Mouse (Mus musculus) embryonic facial prominence, embryonic 14.5 days (tissue): ENCODE measurements around the gene Prkch. TPM values are rescaled to one million over a fixed set of nuclear protein-coding genes. Genes with fewer than 3 reads are reported as not detected.

Experiments
- ATAC-seq: fragments of 200-750 bp; cut with Nextera tagmentation; 2 replicates; pipeline ENCODE4 v1.8.0; 2017; ENCODE audit warnings: low read depth, moderate number of reproducible peaks, moderate TSS enrichment
- DNase-seq: peaks from one replicate; pipeline ENCODE4 v3.0.0-alpha.2; 2015; ENCODE audit warnings: low spot score
- H3K27ac ChIP-seq: fragments of 300-500 bp; sonication (generic); replicated peaks from 2 replicates; pipeline ENCODE4 v1.5.1; 2014; ENCODE audit warnings: low read depth, mild to moderate bottlenecking, low read length, moderate library complexity
- H3K27me3 ChIP-seq: fragments of 300-500 bp; sonication (generic); replicated peaks from 2 replicates; pipeline ENCODE4 v1.6.1; 2014; ENCODE audit warnings: low read length; ENCODE audit not compliant: control insufficient read depth, insufficient read depth
- H3K36me3 ChIP-seq: fragments of 300-500 bp; sonication (generic); 2 replicates; pipeline ENCODE4 v1.6.1; 2014; ENCODE audit warnings: low read length, mixed read lengths; ENCODE audit not compliant: control insufficient read depth, insufficient read depth
- H3K4me1 ChIP-seq: fragments of 300-500 bp; sonication (generic); 2 replicates; pipeline ENCODE4 v1.6.1; 2014; ENCODE audit warnings: antibody characterized with exemption, low read length; ENCODE audit not compliant: control insufficient read depth, insufficient read depth
- H3K4me2 ChIP-seq: fragments of 300-500 bp; sonication (generic); 2 replicates; pipeline ENCODE4 v1.6.1; 2014; ENCODE audit warnings: low read depth, mild to moderate bottlenecking, low read length, moderate library complexity, mixed read lengths
- H3K4me3 ChIP-seq: fragments of 300-500 bp; sonication (generic); 2 replicates; pipeline ENCODE4 v1.5.1; 2014; ENCODE audit warnings: low read depth, mild to moderate bottlenecking, low read length
- H3K9ac ChIP-seq: fragments of 300-500 bp; sonication (generic); 2 replicates; pipeline ENCODE4 v1.6.1; 2014; ENCODE audit warnings: low read depth, mild to moderate bottlenecking, low read length, moderate library complexity, mixed read lengths
- H3K9me3 ChIP-seq: fragments of 300-500 bp; sonication (generic); 2 replicates; pipeline ENCODE4 v1.6.1; 2016; ENCODE audit warnings: low read length; ENCODE audit not compliant: control insufficient read depth
- WGBS: fragments of 180-500 bp; shearing (Covaris S2); extraction: QIAGEN DNeasy Blood & Tissue Kit; methylation state at CpG from one replicate; pipeline ENCODE4 v1.1.7; 2014; 5-methylcytosine and 5-hydroxymethylcytosine counted together
- polyA plus RNA-seq: library from polyadenylated mRNA; unstranded; fragments of >200 nt; fragmentation: Nextera tagmentation; extraction: Ambion mirVana; gene quantifications from 2 replicates; pipeline ENCODE4 v1.2.1, GENCODE M21; 2014

Prkch gene
- polyA plus RNA-seq, 1 experiment from 2014 or later, result 13.6 TPM

DNA sequence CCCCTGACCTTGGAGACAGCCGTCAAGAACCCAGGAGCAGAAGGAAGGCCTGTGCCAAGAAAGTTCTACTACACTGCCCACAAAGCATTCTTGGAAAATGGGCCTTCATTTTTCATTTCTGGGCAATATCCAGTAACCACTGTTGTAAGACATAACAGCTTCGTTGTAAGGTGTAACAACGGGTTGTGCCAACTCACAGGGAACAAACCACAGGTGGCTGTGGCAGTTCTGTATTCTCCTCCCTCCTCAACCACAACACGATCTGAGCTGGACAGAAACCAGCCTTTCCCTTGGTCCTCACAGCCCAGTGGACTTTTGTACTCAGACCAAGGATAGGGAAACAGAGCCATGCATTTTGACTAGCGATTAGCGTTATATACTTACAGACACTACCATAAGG is 171.9 kb downstream of the Prkch start:
- H3K27me3 ChIP-seq, result no peaks in the 10 kb centered on the region
- no peaks in the 10 kb centered on the region for H3K9me3 ChIP-seq
- no peak overlapping the region for H3K4me2 ChIP-seq
- no peak overlapping the region for H3K4me3 ChIP-seq
- H3K4me1 ChIP-seq, result peaks cover 8% of the 10 kb centered on the region; the same call in 1 of the 2 replicates
- DNase-seq (no peak), ATAC-seq (no peak)
- WGBS, result 88% methylated on average over 6 of the region's 6 CpGs
- no peak overlapping the region for H3K27ac ChIP-seq
- H3K9ac ChIP-seq, result no peak overlapping the region
- H3K36me3 ChIP-seq, result no peaks in the 10 kb centered on the region

DNA sequence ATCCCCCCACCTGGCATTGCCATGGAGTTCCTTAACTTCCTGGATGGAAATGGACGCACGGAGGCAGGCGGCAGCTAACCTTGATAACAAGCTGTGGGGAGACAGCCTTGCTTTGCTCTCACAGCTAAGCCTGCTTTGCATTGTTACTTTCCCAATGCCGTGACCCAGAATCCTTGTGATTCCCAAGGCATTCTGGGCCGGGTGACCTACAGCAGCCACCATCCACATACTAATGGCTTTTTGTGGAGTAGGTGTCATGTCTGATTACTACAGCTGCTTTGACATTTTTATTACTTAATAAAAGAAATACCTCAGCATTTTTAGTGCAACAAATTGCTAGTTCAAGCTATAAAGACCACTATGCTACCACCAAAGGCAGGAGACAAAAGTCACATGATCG is 177.4 kb downstream of the Prkch start:
- Histone ChIP-seq H3K27ac (no peak overlapping the region), H3K9me3 (no peaks in the 10 kb centered on the region), H3K4me1 (peaks cover 8% of the 10 kb centered on the region; the same call in 1 of the 2 replicates), H3K27me3 (no peaks in the 10 kb centered on the region), H3K4me3 (no peak overlapping the region), H3K36me3 (no peaks in the 10 kb centered on the region), H3K9ac (no peak overlapping the region), H3K4me2 (no peak overlapping the region)
- no peak for ATAC-seq
- DNase-seq, result peak; percentile 30
- WGBS, result 66% methylated on average over 6 of the region's 6 CpGs

DNA sequence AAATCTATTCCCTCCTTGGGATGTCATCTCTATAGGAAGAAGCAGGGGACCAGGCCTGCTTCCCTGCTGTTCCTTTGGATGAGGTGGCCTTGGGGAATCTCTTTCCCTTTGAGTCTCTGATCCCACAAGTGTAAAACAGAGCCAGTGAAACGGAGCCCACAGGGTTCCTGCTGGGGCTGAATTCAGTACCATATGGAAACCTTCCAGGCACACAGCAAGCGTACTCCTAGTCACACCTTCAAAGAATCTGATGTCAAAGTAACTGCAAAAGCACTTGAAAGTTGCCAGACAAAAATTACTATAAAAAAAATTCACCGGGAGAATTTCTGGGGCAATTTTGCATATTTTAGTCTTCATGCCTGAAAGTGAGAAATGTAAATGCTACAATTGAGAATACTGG is 178.2 kb downstream of the Prkch start:
- H3K36me3 ChIP-seq, result no peaks in the 10 kb centered on the region
- peaks cover 8% of the 10 kb centered on the region; the same call in 1 of the 2 replicates for H3K4me1 ChIP-seq
- H3K9ac ChIP-seq, result no peak overlapping the region
- WGBS, result 66% methylated on average over 3 of the region's 3 CpGs
- no peak overlapping the region for H3K27ac ChIP-seq
- H3K27me3 ChIP-seq, result no peaks in the 10 kb centered on the region
- no peaks in the 10 kb centered on the region for H3K9me3 ChIP-seq
- no peak overlapping the region for H3K4me2 ChIP-seq
- ATAC-seq (no peak), DNase-seq (no peak)
- H3K4me3 ChIP-seq, result no peak overlapping the region

GRCm38 (mm10) chr12:73764649-73765525 is 180.3 kb downstream of the Prkch start:
- Histone ChIP-seq H3K9me3 (no peaks in the 10 kb centered on the region), H3K27ac (peak overlapping the region; percentile 46; the same call in 1 of the 2 replicates), H3K4me1 (peaks cover 8% of the 10 kb centered on the region; the same call in 1 of the 2 replicates), H3K27me3 (no peaks in the 10 kb centered on the region), H3K9ac (no peak overlapping the region), H3K36me3 (no peaks in the 10 kb centered on the region), H3K4me2 (no peak overlapping the region), H3K4me3 (no peak overlapping the region)
- ATAC-seq (peak; percentile 88), DNase-seq (peak; percentile 79)
- WGBS, result 54% methylated on average over 15 of the region's 15 CpGs

- ATAC-seq, result no peak
- WGBS, result 85% methylated on average over 8 of the region's 8 CpGs
Observed at GRCm38 (mm10) chr12:73766152-73766551, 181.6 kb downstream of the Prkch start.

GRCm38 (mm10) chr12:73768788-73769187 is 184.2 kb downstream of the Prkch start:
- Histone ChIP-seq H3K27ac (no peak overlapping the region), H3K9ac (no peak overlapping the region), H3K9me3 (no peaks in the 10 kb centered on the region), H3K4me1 (peaks cover 8% of the 10 kb centered on the region; the same call in 1 of the 2 replicates), H3K36me3 (no peaks in the 10 kb centered on the region), H3K4me3 (no peak overlapping the region), H3K27me3 (no peaks in the 10 kb centered on the region), H3K4me2 (no peak overlapping the region)
- 79% methylated on average over 5 of the region's 5 CpGs for WGBS
- ATAC-seq, result no peak
- DNase-seq, result no peak

More at GRCm38 (mm10) chr12:73766152-73766551, 181.6 kb downstream of the Prkch start:
- Histone ChIP-seq H3K4me1 (peaks cover 8% of the 10 kb centered on the region; the same call in 1 of the 2 replicates), H3K4me2 (no peak overlapping the region), H3K27ac (no peak overlapping the region), H3K9ac (no peak overlapping the region), H3K36me3 (no peaks in the 10 kb centered on the region), H3K27me3 (no peaks in the 10 kb centered on the region), H3K4me3 (no peak overlapping the region), H3K9me3 (no peaks in the 10 kb centered on the region)
- no peak for DNase-seq

GRCm38 (mm10) chr12:73769536-73769935 is 184.9 kb downstream of the Prkch start:
- WGBS, result 90% methylated on average over 6 of the region's 6 CpGs
- no peak overlapping the region for H3K4me2 ChIP-seq
- H3K9ac ChIP-seq, result no peak overlapping the region
- no peak for DNase-seq
- H3K36me3 ChIP-seq, result no peaks in the 10 kb centered on the region
- H3K4me1 ChIP-seq, result peaks cover 8% of the 10 kb centered on the region; the same call in 1 of the 2 replicates
- no peak overlapping the region for H3K27ac ChIP-seq
- H3K27me3 ChIP-seq, result no peaks in the 10 kb centered on the region
- ATAC-seq, result no peak
- H3K9me3 ChIP-seq, result no peaks in the 10 kb centered on the region
- H3K4me3 ChIP-seq, result no peak overlapping the region

- DNase-seq (peak; percentile 57), ATAC-seq (no peak)
- H3K4me1 ChIP-seq, result no peaks in the 10 kb centered on the region
- no peaks in the 10 kb centered on the region for H3K36me3 ChIP-seq
- WGBS, result 73% methylated on average over 1 of the region's 1 CpGs
- no peaks in the 10 kb centered on the region for H3K27me3 ChIP-seq
- no peak overlapping the region for H3K9ac ChIP-seq
- H3K4me3 ChIP-seq, result no peak overlapping the region
- H3K27ac ChIP-seq, result no peak overlapping the region
- no peaks in the 10 kb centered on the region for H3K9me3 ChIP-seq
- no peak overlapping the region for H3K4me2 ChIP-seq
Observed at GRCm38 (mm10) chr12:73770771-73771170, 186.2 kb downstream of the Prkch start.
